In genomic region chr10:128804271-128805091, GRCm38 (mm10) we compare ENCODE assay signal across 8 mouse cellular contexts. TPM values are rescaled to one million over a fixed set of nuclear protein-coding genes. Genes with fewer than 3 reads are reported as not detected.
A peak's percentile ranks its signal among the peaks of the same experiment; 100 is the strongest.
DNase-seq lines count a peak whose midpoint lies in the region; ATAC-seq lines count a peak whose summit lies in the region.

TSS of gene Tmem198b (minus strand) at chr10:128804370.

- H3K27ac ChIP-seq in hindbrain, embryonic 13.5 days: peak within 1 kb of the TSS; percentile 99

- H3K9ac ChIP-seq in hindbrain, embryonic 13.5 days: peak within 1 kb of the TSS; percentile 92

- under 1% methylated on average over 28 of the region's 28 CpGs for WGBS in hindbrain, embryonic 13.5 days

- no peaks in the 10 kb centered on the region for H3K9me3 ChIP-seq in hindbrain, embryonic 13.5 days

- peak; percentile 73 for ATAC-seq in hindbrain, embryonic 13.5 days (ENCODE audit: low FRiP score)

- peaks cover 44% of the 10 kb centered on the region for H3K36me3 ChIP-seq in hindbrain, embryonic 13.5 days

- H3K4me1 ChIP-seq in hindbrain, embryonic 13.5 days (replicated peaks): peaks cover 62% of the 10 kb centered on the region

- DNase-seq in NIH3T3 (ENCODE audit: low read depth): peak; percentile 82
- DNase-seq in cerebellum, adult 8-10 months: peak; percentile 69
- DNase-seq in frontal cortex, postnatal 25 days (ENCODE audit: low spot score in 2 of 2): peak; percentile 53 to 60
- peak; percentile 66 to 67 for DNase-seq in layer of hippocampus, postnatal 25 days (ENCODE audit: extremely low spot score in 1 of 2, low spot score in 1 of 2)
- DNase-seq in lung, postnatal 14 days: peak; percentile 70
- DNase-seq in retina, postnatal 1 day: peak; percentile 94
- peak; percentile 35 for DNase-seq in urinary bladder, adult 2 months (ENCODE audit: low spot score)

- H3K4me2 ChIP-seq in hindbrain, embryonic 13.5 days: peak within 1 kb of the TSS; percentile 79

- no peaks in the 10 kb centered on the region for H3K27me3 ChIP-seq in hindbrain, embryonic 13.5 days

- H3K4me3 ChIP-seq in hindbrain, embryonic 13.5 days: peak within 1 kb of the TSS; percentile 82

RNA-seq across cellular contexts. Expression of gene Tmem198b, which starts in this region (rescaled TPM):
- polyA plus RNA-seq in hindbrain, embryonic 13.5 days (2015; fragmentation: Nextera tagmentation; extraction: Ambion mirVana): 17.9 and 18.8 TPM in 2 replicates
- 10 to 100 TPM; 11.3 to 12.1 TPM for total RNA-seq in layer of hippocampus, postnatal 25 days (2021)
- 32.2 and 41.0 TPM in 2 replicates for polyA plus RNA-seq in urinary bladder, adult 2 months (2012; rRNA removed)

Comparison
In these comparisons a context has a peak if more than half of its experiments do, and no peak if none do; other contexts are left out.
1. Peak in every context shown above with its lines: DNase-seq, ATAC-seq, H3K4me3 ChIP-seq and H3K27ac ChIP-seq.
2. DNase-seq: peak in every context shown above with its lines; median percentile 94 in retina, postnatal 1 day; 82 in NIH3T3; 70 in lung, postnatal 14 days; 69 in cerebellum, adult 8-10 months; 66 in layer of hippocampus, postnatal 25 days; 56 in frontal cortex, postnatal 25 days; 35 in urinary bladder, adult 2 months.